Mouse (Mus musculus) hindbrain, embryonic 16.5 days (tissue): ENCODE results near the gene Cdr2l. TPM values are rescaled to one million over a fixed set of nuclear protein-coding genes. Genes with fewer than 3 reads are reported as not detected.

Experiments used
- ATAC-seq: fragments of 200-750 bp; cut with Nextera tagmentation; 2 replicates; pipeline ENCODE4 v1.8.0; 2017; ENCODE audit warnings: moderate TSS enrichment, moderate library complexity
- H3K27ac ChIP-seq: fragments of 300-500 bp; sonication (generic); 2 replicates; pipeline ENCODE4 v1.5.1; 2014; ENCODE audit warnings: low read depth, mild to moderate bottlenecking, control low read depth, low read length, moderate library complexity
- H3K27me3 ChIP-seq: fragments of 300-500 bp; sonication (generic); replicated peaks from 2 replicates; pipeline ENCODE4 v1.6.1; 2014; ENCODE audit warnings: low read length; ENCODE audit not compliant: control insufficient read depth, insufficient read depth
- H3K36me3 ChIP-seq: fragments of 300-500 bp; sonication (generic); 2 replicates; pipeline ENCODE4 v1.6.1; 2014; ENCODE audit warnings: mild to moderate bottlenecking, low read length, moderate library complexity, mixed read lengths; ENCODE audit not compliant: control insufficient read depth, insufficient read depth
- H3K4me1 ChIP-seq: fragments of 300-500 bp; sonication (generic); 2 replicates; pipeline ENCODE4 v1.6.1; 2014; ENCODE audit warnings: low read depth, low read length; ENCODE audit not compliant: control insufficient read depth, insufficient read depth
- H3K4me2 ChIP-seq: fragments of 300-500 bp; sonication (generic); 2 replicates; pipeline ENCODE4 v1.6.1; 2014; ENCODE audit warnings: mild to moderate bottlenecking, low read length, control low read depth, moderate library complexity
- H3K4me3 ChIP-seq: fragments of 300-500 bp; sonication (generic); 2 replicates; pipeline ENCODE4 v1.5.1; 2014; ENCODE audit warnings: mild to moderate bottlenecking, low read length, control low read depth, moderate library complexity
- H3K9ac ChIP-seq: fragments of 300-500 bp; sonication (generic); 2 replicates; pipeline ENCODE4 v1.6.1; 2014; ENCODE audit warnings: low read depth, mild to moderate bottlenecking, control low read depth, low read length, moderate library complexity
- H3K9me3 ChIP-seq: fragments of 300-500 bp; sonication (generic); 2 replicates; pipeline ENCODE4 v1.6.1; 2014; ENCODE audit warnings: mild to moderate bottlenecking, low read length, moderate library complexity; ENCODE audit not compliant: control insufficient read depth
- WGBS: fragments of 180-500 bp; shearing (Covaris S2); extraction: QIAGEN DNeasy Blood & Tissue Kit; methylation state at CpG from one replicate; pipeline ENCODE4 v1.1.7; 2014; 5-methylcytosine and 5-hydroxymethylcytosine counted together
- polyA plus RNA-seq: library from polyadenylated mRNA; unstranded; fragments of >200 nt; fragmentation: Nextera tagmentation; extraction: Ambion mirVana; gene quantifications from 2 replicates; pipeline ENCODE4 v1.2.1, GENCODE M21; 2015

Cdr2l gene
- polyA plus RNA-seq, 1 experiment from 2014 or later: 16.1 TPM

GRCm38 (mm10) chr11:115345515-115345914 is 36.2 kb upstream of the Cdr2l start:
- Histone ChIP-seq H3K9me3 (no peaks in the 10 kb centered on the region), H3K4me3 (no peak overlapping the region), H3K27ac (no peak overlapping the region), H3K27me3 (no peaks in the 10 kb centered on the region; the same call in 1 of the 2 replicates), H3K4me1 (no peaks in the 10 kb centered on the region), H3K36me3 (0 out of 2 replicates have a peak, but pooled peaks cover 3% of the 10 kb centered on the region), H3K9ac (no peak overlapping the region), H3K4me2 (no peak overlapping the region)
- 49% methylated on average over 7 of the region's 7 CpGs for WGBS
- no peak for ATAC-seq

- Histone ChIP-seq H3K36me3 (peaks cover 8% of the 10 kb centered on the region; the same call in 1 of the 2 replicates), H3K9ac (no peak overlapping the region), H3K4me2 (no peak overlapping the region), H3K4me1 (no peaks in the 10 kb centered on the region), H3K4me3 (no peak overlapping the region), H3K27me3 (no peaks in the 10 kb centered on the region; the same call in 1 of the 2 replicates), H3K27ac (no peak overlapping the region), H3K9me3 (no peaks in the 10 kb centered on the region)
- ATAC-seq: no peak
- WGBS: 67% methylated on average over 17 of the region's 17 CpGs
Measured at GRCm38 (mm10) chr11:115348681-115349248, 33.0 kb upstream of the Cdr2l start.

DNA sequence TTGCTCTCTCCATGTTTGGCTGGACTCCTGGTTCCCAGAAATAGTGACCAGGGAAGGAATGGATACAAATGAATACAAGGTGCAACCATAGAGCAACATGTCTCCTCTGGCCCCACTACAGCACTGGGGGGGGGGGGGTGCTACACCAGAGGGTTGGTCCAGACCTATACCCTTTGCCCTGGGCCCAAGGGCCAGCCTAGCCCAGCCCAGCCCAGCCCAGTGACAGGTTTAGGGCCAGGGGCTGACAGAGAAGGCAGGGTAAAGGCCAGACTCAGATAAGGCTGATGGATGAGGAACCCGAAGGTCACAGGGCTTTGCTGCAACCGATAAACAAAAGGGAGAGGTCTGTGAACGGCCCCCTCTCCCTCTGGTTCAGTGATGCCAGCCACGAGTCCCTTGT is 31.7 kb upstream of the Cdr2l start:
- Histone ChIP-seq H3K4me3 (no peak overlapping the region), H3K9ac (no peak overlapping the region), H3K9me3 (no peaks in the 10 kb centered on the region), H3K27me3 (no peaks in the 10 kb centered on the region; the same call in 1 of the 2 replicates), H3K4me1 (no peaks in the 10 kb centered on the region), H3K4me2 (no peak overlapping the region), H3K27ac (no peak overlapping the region), H3K36me3 (peaks cover 11% of the 10 kb centered on the region)
- no peak for ATAC-seq
- WGBS: 59% methylated on average over 4 of the region's 4 CpGs

GRCm38 (mm10) chr11:115353375-115353774 is 28.3 kb upstream of the Cdr2l start:
- ATAC-seq: no peak

GRCm38 (mm10) chr11:115354183-115354582 is 27.5 kb upstream of the Cdr2l start:
- Histone ChIP-seq H3K4me3 (no peak overlapping the region), H3K4me1 (peaks cover 7% of the 10 kb centered on the region), H3K27ac (no peak overlapping the region), H3K9me3 (no peaks in the 10 kb centered on the region), H3K36me3 (peaks cover 20% of the 10 kb centered on the region), H3K4me2 (no peak overlapping the region), H3K27me3 (no peaks in the 10 kb centered on the region; the same call in 1 of the 2 replicates), H3K9ac (no peak overlapping the region; the same call in 1 of the 2 replicates)
- ATAC-seq: peak; percentile 43
- WGBS: 9% methylated on average over 8 of the region's 8 CpGs

More at GRCm38 (mm10) chr11:115353375-115353774, 28.3 kb upstream of the Cdr2l start:
- Histone ChIP-seq H3K36me3 (peaks cover 22% of the 10 kb centered on the region), H3K4me1 (no peaks in the 10 kb centered on the region), H3K4me3 (no peak overlapping the region), H3K27me3 (no peaks in the 10 kb centered on the region; the same call in 1 of the 2 replicates), H3K4me2 (no peak overlapping the region), H3K9me3 (no peaks in the 10 kb centered on the region), H3K9ac (no peak overlapping the region), H3K27ac (no peak overlapping the region)
- WGBS: 93% methylated on average over 5 of the region's 5 CpGs

- H3K27ac ChIP-seq: peak overlapping the region; percentile 62
- H3K9ac ChIP-seq: no peak overlapping the region; the same call in 1 of the 2 replicates
- H3K36me3 ChIP-seq: peaks cover 16% of the 10 kb centered on the region
- WGBS: 14% methylated on average over 5 of the region's 5 CpGs
- ATAC-seq: peak; percentile 35; the same call in 1 of the 2 replicates
- H3K9me3 ChIP-seq: no peaks in the 10 kb centered on the region
- no peak overlapping the region for H3K4me3 ChIP-seq
- no peak overlapping the region for H3K4me2 ChIP-seq
- H3K27me3 ChIP-seq: no peaks in the 10 kb centered on the region
- peaks cover 8% of the 10 kb centered on the region for H3K4me1 ChIP-seq
Measured at GRCm38 (mm10) chr11:115358468-115358867, 23.2 kb upstream of the Cdr2l start.

DNA sequence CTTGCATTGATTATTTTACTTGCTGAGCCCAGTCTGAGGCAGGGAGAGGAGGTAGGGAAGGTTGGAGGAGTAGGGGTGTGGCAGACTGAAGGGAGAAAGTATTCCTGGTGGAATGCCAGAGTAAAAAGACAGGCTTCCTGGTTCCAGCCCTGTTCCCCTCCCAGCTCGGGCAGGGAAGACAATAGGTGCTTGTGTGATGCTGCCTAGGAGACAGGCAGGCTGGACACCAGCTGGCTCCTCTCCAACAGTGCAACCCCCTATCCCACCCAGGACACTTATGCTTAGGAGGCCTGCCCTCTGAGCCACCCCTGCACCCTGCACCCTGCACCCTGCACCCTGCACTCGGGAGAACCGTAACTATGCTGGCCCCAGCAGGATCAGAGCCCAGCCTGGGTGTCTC is 22.4 kb upstream of the Cdr2l start:
- Histone ChIP-seq H3K4me1 (peaks cover 11% of the 10 kb centered on the region), H3K27ac (no peak overlapping the region; the same call in 1 of the 2 replicates), H3K9me3 (no peaks in the 10 kb centered on the region), H3K9ac (no peak overlapping the region), H3K4me3 (no peak overlapping the region), H3K27me3 (no peaks in the 10 kb centered on the region), H3K4me2 (no peak overlapping the region), H3K36me3 (peaks cover 14% of the 10 kb centered on the region)
- ATAC-seq: peak; percentile 52
- 27% methylated on average over 3 of the region's 3 CpGs for WGBS

GRCm38 (mm10) chr11:115359726-115360125 is 22.0 kb upstream of the Cdr2l start:
- no peak for ATAC-seq
- no peak overlapping the region for H3K4me2 ChIP-seq
- H3K36me3 ChIP-seq: peaks cover 13% of the 10 kb centered on the region
- no peaks in the 10 kb centered on the region for H3K27me3 ChIP-seq
- H3K9ac ChIP-seq: no peak overlapping the region
- no peak overlapping the region for H3K27ac ChIP-seq
- H3K4me1 ChIP-seq: peaks cover 11% of the 10 kb centered on the region
- no peaks in the 10 kb centered on the region for H3K9me3 ChIP-seq
- H3K4me3 ChIP-seq: no peak overlapping the region
- 57% methylated on average over 6 of the region's 6 CpGs for WGBS

DNA sequence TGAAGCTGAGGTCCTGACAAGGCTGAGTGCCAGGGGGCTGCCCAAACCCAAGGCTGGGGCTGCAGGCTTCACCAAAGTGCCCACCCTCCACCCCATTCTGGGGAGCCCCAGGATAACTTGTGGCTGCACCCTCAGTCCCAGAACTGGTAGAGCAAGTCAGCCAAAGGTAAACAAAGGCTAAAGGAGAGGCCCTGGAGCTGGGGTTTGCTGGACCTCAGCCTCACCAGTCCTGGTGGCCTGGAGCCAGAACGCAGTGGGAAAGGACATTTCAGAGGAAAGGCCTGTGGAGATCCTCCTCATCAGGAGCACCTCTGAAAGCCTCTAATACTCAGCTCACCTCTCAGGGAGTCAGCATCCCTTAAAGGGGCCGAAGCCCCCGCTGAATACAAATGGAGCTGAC is 17.6 kb upstream of the Cdr2l start:
- no peak for ATAC-seq
- Histone ChIP-seq H3K4me3 (no peak overlapping the region), H3K27me3 (no peaks in the 10 kb centered on the region), H3K36me3 (no peaks in the 10 kb centered on the region), H3K9ac (no peak overlapping the region), H3K27ac (no peak overlapping the region), H3K4me2 (no peak overlapping the region), H3K9me3 (no peaks in the 10 kb centered on the region), H3K4me1 (peaks cover 19% of the 10 kb centered on the region)
- WGBS: 91% methylated on average over 3 of the region's 3 CpGs
